Mouse (Mus musculus): ENCODE results near the gene Sox1.

GRCm38 (mm10) chr8:12397346-12397925 is 2.3 kb downstream of the Sox1 start:
- TF ChIP-seq CTCF (IDR thresholded peaks at IDR 0.05; ENCODE audit: insufficient read depth, low read depth, low read length) (no peak), POLR2A (IDR thresholded peaks at IDR 0.05; ENCODE audit: insufficient read depth, low read depth, low read length) (no peak; the same call in none of the 2 replicates)
